Comparison of ENCODE assay signal across 22 mouse cellular contexts in genomic region chr11:100088378-100089025, GRCm38 (mm10). TPM values are rescaled to one million over a fixed set of nuclear protein-coding genes. Genes with fewer than 3 reads are reported as not detected.
"Had no signal": no experiment of that assay in that cellular context is flagged by ENCODE, and none has a peak within 500 bp of the region (broad histone marks: within the 10 kb centered on the region; RNA-seq: fewer than 3 reads in every experiment).

No protein-coding gene starts in this region.

- H3K4me3 ChIP-seq: limb, embryonic 13.5 days; liver, embryonic 12.5 days; liver, embryonic 15.5 days; lung, embryonic 15.5 days; megakaryocyte, embryonic 14.5 days; midbrain, embryonic 10.5 days; midbrain, embryonic 13.5 days; myocyte; neural tube, embryonic 13.5 days had no signal

- H3K9me3 ChIP-seq: liver, embryonic 12.5 days; liver, embryonic 15.5 days; lung, embryonic 15.5 days; midbrain, embryonic 10.5 days; midbrain, embryonic 13.5 days; neural tube, embryonic 13.5 days had no signal

- H3K4me2 ChIP-seq: limb, embryonic 13.5 days; liver, embryonic 12.5 days; liver, embryonic 15.5 days; lung, embryonic 15.5 days; midbrain, embryonic 13.5 days; neural tube, embryonic 13.5 days had no signal

- H3K36me3 ChIP-seq: limb, embryonic 13.5 days; liver, embryonic 12.5 days; liver, embryonic 15.5 days; lung, embryonic 15.5 days; midbrain, embryonic 10.5 days; midbrain, embryonic 13.5 days; neural tube, embryonic 13.5 days had no signal

- ATAC-seq: liver, embryonic 12.5 days; midbrain, embryonic 13.5 days; midbrain, embryonic 16.5 days had no signal

- H3K27me3 ChIP-seq: liver, embryonic 12.5 days; liver, embryonic 15.5 days; lung, embryonic 15.5 days; midbrain, embryonic 13.5 days; neural tube, embryonic 13.5 days had no signal

- H3K27ac ChIP-seq: kidney, postnatal 0 days; limb, embryonic 13.5 days; liver, embryonic 12.5 days; liver, embryonic 15.5 days; lung, embryonic 15.5 days; midbrain, embryonic 10.5 days; midbrain, embryonic 13.5 days; neural tube, embryonic 13.5 days; stomach, postnatal 0 days had no signal

- DNase-seq: kidney, adult 2 months; kidney, postnatal 25 days; liver; lung, adult 18-20 months; lung, postnatal 10 days; lung, postnatal 36 days; retina, postnatal 1 day; thymus, postnatal 25 days had no signal

- H3K9ac ChIP-seq: limb, embryonic 13.5 days; liver, embryonic 12.5 days; liver, embryonic 15.5 days; lung, embryonic 15.5 days; midbrain, embryonic 13.5 days; neural tube, embryonic 13.5 days had no signal

- H3K4me1 ChIP-seq: limb, embryonic 13.5 days; liver, embryonic 12.5 days; liver, embryonic 15.5 days; lung, embryonic 15.5 days; megakaryocyte, embryonic 14.5 days; midbrain, embryonic 10.5 days; midbrain, embryonic 13.5 days; neural tube, embryonic 13.5 days had no signal

RNA-seq across cellular contexts. Expression of gene Krt32, which starts 0.5 kb away (rescaled TPM):
- polyA plus RNA-seq: kidney, adult 2 months; kidney, embryonic 14.5 days; kidney, postnatal 0 days; limb, embryonic 13.5 days; liver, embryonic 12.5 days; liver, embryonic 15.5 days; lung, embryonic 15.5 days; midbrain, embryonic 10.5 days; midbrain, embryonic 13.5 days; midbrain, embryonic 16.5 days; myocyte; neural tube, embryonic 13.5 days; stomach, embryonic 14.5 days had no signal

RNA-seq across cellular contexts. Expression of gene Krt35, which starts 7.5 kb away (rescaled TPM):
- polyA plus RNA-seq: kidney, adult 2 months; kidney, embryonic 14.5 days; kidney, postnatal 0 days; liver, embryonic 12.5 days; liver, embryonic 15.5 days; lung, embryonic 15.5 days; midbrain, embryonic 10.5 days; midbrain, embryonic 13.5 days; midbrain, embryonic 16.5 days; myocyte; neural tube, embryonic 13.5 days; stomach, embryonic 14.5 days had no signal

RNA-seq across cellular contexts. Expression of gene Krt36, which starts 16.9 kb away (rescaled TPM):
- polyA plus RNA-seq: liver, embryonic 12.5 days; liver, embryonic 15.5 days; midbrain, embryonic 10.5 days; midbrain, embryonic 13.5 days; midbrain, embryonic 16.5 days; myocyte; neural tube, embryonic 13.5 days had no signal

RNA-seq across cellular contexts. Expression of gene Krt13, which starts 32.9 kb away (rescaled TPM):
- polyA plus RNA-seq: kidney, adult 2 months; kidney, embryonic 14.5 days; limb, embryonic 13.5 days; liver, embryonic 12.5 days; liver, embryonic 15.5 days; midbrain, embryonic 10.5 days; neural tube, embryonic 13.5 days had no signal

RNA-seq across cellular contexts. Expression of gene Krt31, which starts 38.2 kb away (rescaled TPM):
- polyA plus RNA-seq: kidney, adult 2 months; kidney, embryonic 14.5 days; kidney, postnatal 0 days; limb, embryonic 13.5 days; liver, embryonic 12.5 days; liver, embryonic 15.5 days; midbrain, embryonic 10.5 days; midbrain, embryonic 13.5 days; midbrain, embryonic 16.5 days; neural tube, embryonic 13.5 days; stomach, postnatal 0 days had no signal
